Mouse (Mus musculus): ENCODE data around the gene Fbln7.

Gene Fbln7

DNA sequence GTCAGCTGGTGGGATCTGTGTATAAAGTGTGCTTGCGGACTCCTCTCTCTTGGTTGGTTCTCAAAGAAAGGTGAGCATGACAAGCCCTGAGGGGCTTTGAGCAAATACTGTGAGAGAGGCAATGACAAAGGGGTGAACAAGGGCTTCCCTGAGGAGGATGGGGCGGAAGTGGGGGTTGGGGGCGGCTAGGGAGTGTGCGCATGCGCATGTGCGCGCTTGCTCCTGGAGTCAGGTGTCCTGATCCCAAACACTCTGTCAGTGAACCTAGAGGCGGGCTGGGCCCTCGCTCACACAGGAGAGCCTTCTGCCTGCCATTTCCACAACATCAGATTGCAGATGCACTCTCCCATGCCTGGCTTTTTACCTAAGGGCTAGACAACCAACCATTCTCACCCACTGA, 9.5 kb downstream of the Fbln7 start:
- no peak for DNase-seq (ENCODE audit: low spot score)

GRCm38 (mm10) chr2:128875526-128875925, 12.7 kb downstream of the Fbln7 start:
- DNase-seq (ENCODE audit: low spot score): no peak

- DNase-seq (ENCODE audit: low spot score): peak; percentile 6
These were observed 18.5 kb downstream of the Fbln7 start for GRCm38 (mm10) chr2:128881236-128881635.

DNA sequence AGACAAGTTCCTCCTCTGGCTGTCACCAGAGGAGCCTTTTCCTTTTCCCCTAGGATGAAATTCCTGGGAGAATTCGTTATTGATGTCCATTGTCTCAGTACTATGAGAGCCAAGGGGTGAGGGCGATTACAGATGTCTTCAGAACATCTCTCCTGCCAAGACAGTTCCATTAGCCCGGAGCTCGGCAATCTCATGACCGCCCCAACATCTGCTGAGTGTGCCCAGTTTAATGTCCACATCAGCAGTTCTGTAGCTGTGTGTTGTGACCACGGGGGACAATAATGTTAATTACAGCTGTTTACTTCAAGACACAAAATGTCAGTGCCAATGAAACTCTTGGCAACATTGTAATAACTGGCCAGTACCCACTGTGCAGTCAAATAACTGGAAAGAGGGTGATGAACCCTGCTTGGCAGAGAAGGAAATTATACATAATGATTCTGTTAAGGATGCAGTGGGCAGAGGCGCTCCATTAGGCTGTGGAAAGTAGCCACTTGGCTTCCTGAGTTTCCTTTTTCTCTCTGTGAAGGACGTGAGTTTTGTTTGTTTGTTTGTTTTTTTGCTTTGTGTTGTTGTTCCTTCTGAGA, 22.5 kb downstream of the Fbln7 start:
- DNase-seq (ENCODE audit: low spot score): no peak

DNA sequence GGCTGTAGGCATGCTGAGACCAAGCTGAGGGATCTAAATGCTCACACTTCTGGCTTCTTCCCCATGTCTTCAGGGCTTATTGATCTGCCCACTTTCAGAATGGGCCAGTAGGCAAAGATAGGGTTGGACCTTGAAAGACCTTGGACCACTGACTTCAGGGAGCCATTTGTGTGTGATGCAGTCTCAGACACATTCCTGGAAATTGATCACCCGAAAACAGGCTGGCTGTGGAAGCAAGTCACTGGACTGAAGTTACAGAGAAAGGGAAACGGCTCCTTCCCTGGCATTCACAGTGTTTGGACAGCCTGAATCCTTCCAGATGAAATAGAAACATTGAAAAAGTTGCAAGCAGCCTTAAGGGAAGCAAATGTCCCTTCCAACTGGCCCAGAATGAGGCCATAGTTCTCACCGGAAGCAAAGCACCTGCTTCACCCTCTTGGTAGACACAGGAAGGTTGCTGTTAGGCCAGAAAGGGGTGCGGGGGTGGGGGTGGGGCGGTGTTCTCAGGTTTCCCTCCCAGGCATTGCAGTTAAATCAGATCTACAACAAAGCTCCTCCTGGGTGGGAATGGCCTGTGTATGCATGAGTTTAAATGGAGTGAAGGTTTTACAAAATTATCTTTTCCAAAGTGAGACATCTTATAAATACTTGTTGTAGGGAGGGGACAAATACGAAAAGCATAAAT, 25.2 kb downstream of the Fbln7 start:
- DNase-seq (ENCODE audit: low spot score): no peak

- no peak for DNase-seq (ENCODE audit: low spot score)
These were observed 28.0 kb downstream of the Fbln7 start for GRCm38 (mm10) chr2:128890661-128891335.

GRCm38 (mm10) chr2:128892180-128892721, 29.5 kb downstream of the Fbln7 start:
- DNase-seq (ENCODE audit: low spot score): no peak

DNA sequence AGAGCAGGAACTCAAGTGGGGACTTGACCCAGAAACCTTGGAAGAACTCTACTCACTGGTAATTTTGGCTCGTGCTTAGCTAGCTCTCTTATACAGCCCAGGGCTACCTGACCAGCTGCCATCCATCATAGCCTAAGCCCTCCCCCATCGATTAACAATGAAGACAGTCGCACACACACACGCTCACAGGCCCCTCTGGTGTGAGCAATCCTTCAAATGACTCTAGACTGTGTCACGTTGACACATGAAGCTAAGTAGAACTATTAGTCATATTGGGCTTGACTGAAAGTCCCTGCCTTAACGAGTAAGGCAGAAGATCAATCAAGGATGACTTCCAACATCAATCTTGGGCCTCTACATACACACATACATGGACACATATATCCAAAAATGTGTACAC, 40.1 kb downstream of the Fbln7 start:
- DNase-seq (ENCODE audit: low spot score): no peak

- DNase-seq (ENCODE audit: low spot score): no peak
These were observed 40.9 kb downstream of the Fbln7 start for GRCm38 (mm10) chr2:128903661-128904060.

DNA sequence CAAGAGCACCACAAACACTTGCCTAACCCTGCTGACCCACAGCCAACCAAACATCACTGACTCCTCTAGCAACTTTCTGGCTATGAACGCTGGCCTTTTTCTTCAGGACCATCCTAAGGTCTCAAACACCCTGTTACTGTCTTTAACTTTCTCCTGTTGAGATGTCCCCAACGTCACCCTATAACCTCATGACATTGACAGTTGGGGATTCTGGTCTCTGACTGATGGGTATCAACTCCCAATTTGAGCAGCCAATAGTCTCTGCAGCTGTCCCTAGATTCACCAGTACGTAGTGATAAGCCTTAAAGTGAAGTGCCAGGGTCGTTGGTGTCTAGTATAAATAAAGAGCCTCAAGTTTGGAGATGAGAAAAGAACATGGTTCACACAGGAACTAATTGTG, 52.2 kb downstream of the Fbln7 start:
- DNase-seq (ENCODE audit: low spot score): no peak

DNA sequence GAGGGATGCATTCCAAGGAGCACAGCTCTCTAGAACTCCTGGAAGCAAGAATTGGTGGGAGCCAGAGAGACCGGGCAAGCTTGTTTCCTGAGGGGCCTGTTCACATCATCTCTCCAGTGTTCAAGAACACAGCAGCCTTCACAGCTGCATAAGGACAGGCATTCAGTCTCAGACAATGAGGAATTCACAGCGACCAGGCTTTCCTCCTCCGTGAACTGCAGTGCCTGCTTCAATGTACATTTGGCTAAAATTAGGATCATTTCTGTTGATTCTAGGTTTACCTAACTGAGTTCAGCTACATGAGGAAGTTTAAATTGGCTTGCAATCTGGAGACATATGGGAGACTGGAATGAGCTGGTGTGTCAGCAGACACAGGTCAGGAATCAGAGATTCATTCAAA, 53.7 kb downstream of the Fbln7 start:
- no peak for DNase-seq (ENCODE audit: low spot score)

DNA sequence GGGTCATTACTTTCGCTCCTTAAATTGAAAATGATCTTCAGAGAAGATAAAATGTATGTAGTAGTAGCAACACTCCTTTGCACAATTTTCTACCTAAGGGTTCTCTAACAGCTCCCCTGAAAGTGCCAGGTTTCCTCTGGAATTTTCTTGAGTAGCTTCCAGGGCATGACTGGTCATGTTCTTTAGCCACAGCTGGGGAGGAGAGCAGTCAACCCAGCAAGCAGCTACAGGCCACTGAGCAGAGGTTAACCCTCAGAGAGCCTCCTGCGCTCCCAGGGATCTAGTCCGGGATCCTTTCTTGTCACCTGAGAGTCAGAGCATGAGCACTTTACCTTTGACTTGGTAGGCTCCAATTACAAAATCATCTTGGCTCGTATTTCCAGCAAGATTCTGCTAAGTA, 62.0 kb downstream of the Fbln7 start:
- DNase-seq (ENCODE audit: low spot score): no peak

DNA sequence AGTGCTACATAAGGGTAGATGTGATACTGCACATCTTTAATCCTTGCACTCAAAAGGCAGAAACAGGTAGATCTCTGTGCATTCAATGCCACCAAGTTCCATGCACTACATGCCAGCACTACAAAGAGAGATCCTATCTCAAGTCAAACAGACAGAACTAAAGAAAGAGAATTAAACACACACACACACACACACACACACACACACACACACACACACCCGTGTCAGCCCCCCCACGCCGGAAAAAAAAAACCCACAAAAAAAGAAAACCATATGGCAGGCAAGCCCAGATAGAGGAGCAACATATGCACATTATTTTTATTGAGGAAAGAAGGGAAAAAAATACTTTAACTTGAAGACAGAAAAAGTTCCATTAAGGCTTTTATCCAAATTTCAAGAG, 65.7 kb downstream of the Fbln7 start:
- DNase-seq (ENCODE audit: low spot score): peak; percentile 3

GRCm38 (mm10) chr2:128930704-128931103, 67.9 kb downstream of the Fbln7 start:
- no peak for DNase-seq (ENCODE audit: low spot score)

DNA sequence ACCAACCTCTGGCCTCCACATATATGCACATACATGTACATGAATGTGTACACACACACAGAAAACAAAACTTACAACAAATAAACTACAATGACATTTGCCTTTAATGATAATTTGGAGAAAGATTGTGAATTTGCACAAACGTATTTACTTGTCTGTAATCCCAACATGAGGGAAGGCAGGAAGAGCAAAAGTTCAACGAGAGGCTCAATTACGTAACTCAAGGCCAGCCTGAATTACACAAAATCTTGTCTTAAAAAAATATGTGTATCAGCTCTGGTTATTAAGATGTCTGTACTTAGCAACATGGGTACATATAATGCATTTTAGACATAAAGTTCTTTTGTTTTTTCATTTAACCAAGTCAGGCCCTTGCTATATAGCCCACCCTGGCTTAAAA, 73.5 kb downstream of the Fbln7 start:
- no peak for DNase-seq (ENCODE audit: low spot score)

DNA sequence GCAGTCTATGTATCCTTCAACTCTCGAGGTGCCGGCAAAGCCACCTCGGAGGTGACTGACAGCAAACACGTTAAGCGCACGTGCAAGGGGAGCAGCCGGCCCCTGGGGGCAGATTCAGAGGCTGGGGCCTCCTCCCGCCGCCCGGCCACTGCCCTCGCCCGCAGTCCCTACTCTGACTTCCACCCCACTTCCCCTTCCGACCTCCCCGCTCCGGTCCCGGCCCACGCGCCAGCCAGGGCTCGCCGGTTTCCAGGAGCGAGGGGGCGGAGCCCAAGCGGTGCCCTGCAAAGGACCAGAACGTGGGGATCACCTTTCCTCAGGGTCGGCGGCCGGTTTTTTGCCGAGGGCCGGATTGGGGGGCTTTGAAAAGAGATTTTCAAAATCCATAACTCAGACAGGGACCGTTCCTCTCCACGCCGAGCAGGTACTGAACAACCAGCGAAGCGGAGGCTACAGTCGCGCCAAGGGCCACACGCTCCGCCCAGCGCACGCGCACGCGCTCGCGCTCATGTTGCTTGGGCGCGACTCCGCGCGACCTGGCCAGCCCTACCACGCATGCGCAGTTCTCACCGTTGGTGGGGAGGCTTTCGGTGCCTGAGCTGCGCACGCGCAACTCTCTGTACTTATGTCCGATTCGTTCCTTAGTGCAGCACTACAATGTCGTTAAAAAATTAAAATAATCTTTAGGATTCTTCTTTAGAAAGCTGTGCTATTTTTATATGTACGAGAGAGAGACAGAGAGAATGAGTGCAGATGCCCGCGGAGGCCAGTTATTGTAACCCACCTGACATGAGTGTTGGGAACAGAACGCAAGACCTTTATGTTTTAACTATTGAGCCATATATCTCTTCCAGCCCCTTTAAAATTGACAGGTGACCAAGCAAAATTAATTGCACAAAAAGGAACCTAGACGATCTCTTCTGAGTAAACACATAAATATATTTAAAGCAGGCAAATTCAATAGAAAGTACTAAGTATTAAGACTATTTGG, 81.1 kb downstream of the Fbln7 start, which contains the start of gene Zc3h8:
Gene Zc3h8 (minus strand): TSS at position 540 of the 991 bp plus-strand sequence.
- peak; percentile 96 for DNase-seq (ENCODE audit: low spot score)
